Comparison of ENCODE assay signal across 12 mouse cellular contexts in the genomic region with DNA sequence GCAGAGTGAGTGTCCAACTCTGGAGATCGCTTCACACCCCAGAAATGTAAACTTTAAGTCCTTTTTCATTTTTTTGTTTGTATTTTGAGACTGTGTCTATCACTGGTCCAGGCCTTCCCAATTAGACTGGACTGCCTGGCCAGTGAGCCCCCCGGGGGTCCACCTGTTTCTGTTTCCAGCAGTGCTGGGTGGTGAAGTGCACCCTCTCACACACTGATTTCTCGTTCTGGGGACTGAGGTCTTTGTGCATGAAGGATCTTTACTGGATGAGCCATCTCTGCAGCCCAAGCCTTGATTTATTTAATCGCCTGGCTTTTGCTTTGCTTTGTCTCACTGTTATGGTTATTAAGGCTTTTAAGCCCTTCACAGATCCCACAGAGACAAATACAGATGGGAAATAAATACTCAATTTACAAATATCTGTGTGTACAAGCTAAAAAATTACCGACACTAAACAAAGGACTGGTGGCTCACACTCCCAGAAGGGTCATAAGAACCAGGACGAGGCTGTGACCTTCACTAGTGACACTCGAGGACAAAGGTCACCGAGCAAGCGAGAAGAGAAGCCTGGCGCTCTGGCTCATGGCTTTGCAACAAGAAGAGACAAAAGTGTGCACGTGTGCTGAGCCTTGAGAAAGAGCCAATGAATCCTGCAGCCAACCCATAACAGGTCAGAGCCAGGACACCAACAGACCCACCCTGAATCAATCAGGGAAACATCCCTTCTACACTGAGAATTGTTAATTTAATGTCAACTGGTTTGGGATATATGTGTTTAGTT.
DNase-seq lines count a peak whose midpoint lies in the region; ATAC-seq and TF ChIP-seq lines count a peak whose summit lies in the region.
"Had no signal": no experiment of that assay in that cellular context is flagged by ENCODE, and none has a peak within 500 bp of the region (broad histone marks: within the 10 kb centered on the region; RNA-seq: fewer than 3 reads in every experiment).

No protein-coding gene starts in this region.

- no peaks in the 10 kb centered on the region for H3K36me3 ChIP-seq in liver, adult 2 months (ENCODE audit: control insufficient read depth, insufficient read depth, low read length)
- H3K36me3 ChIP-seq in hindbrain, embryonic 13.5 days, result no peaks in the 10 kb centered on the region; the same call in 1 of the 2 replicates
- no peaks in the 10 kb centered on the region for H3K36me3 ChIP-seq in neural tube, embryonic 13.5 days
- H3K36me3 ChIP-seq: forebrain, embryonic 12.5 days had no signal

- H3K4me2 ChIP-seq in hindbrain, embryonic 13.5 days, result no peak overlapping the region
- H3K4me2 ChIP-seq in neural tube, embryonic 13.5 days, result no peak overlapping the region
- H3K4me2 ChIP-seq: forebrain, embryonic 12.5 days had no signal

- no peaks in the 10 kb centered on the region for H3K27me3 ChIP-seq in liver, adult 2 months (ENCODE audit: control insufficient read depth, insufficient read depth, low read length)
- 0 out of 2 replicates have a peak, but pooled peaks cover 4% of the 10 kb centered on the region for H3K27me3 ChIP-seq in hindbrain, embryonic 13.5 days
- no peaks in the 10 kb centered on the region; the same call in 1 of the 2 replicates for H3K27me3 ChIP-seq in neural tube, embryonic 13.5 days
- H3K27me3 ChIP-seq: forebrain, embryonic 12.5 days had no signal

- H3K27ac ChIP-seq in liver, adult 2 months (replicated peaks; ENCODE audit: insufficient read depth, low read depth, low read length), result no peak overlapping the region
- peak overlapping the region; percentile 60 for H3K27ac ChIP-seq in hindbrain, embryonic 13.5 days
- H3K27ac ChIP-seq in neural tube, embryonic 13.5 days (replicated peaks), result peak overlapping the region; percentile 75
- H3K27ac ChIP-seq: forebrain, embryonic 12.5 days had no signal

- H3K79me2 ChIP-seq in liver, adult 2 months (ENCODE audit: control insufficient read depth, insufficient read depth, low read length), result no peaks in the 10 kb centered on the region

- no peak for TF ChIP-seq CTCF in liver, adult 2 months (IDR thresholded peaks at IDR 0.05; ENCODE audit: low read depth, low read length)

- H3K9ac ChIP-seq in liver, adult 2 months (ENCODE audit: low read depth, low read length), result no peak overlapping the region
- H3K9ac ChIP-seq in hindbrain, embryonic 13.5 days, result no peak overlapping the region
- peak overlapping the region; percentile 51; the same call in 1 of the 2 replicates for H3K9ac ChIP-seq in neural tube, embryonic 13.5 days
- H3K9ac ChIP-seq: forebrain, embryonic 12.5 days had no signal

- H3K4me3 ChIP-seq in liver, adult 2 months (ENCODE audit: insufficient read depth, low read depth, low read length), result no peak overlapping the region
- H3K4me3 ChIP-seq in hindbrain, embryonic 13.5 days, result no peak overlapping the region
- no peak overlapping the region for H3K4me3 ChIP-seq in neural tube, embryonic 13.5 days
- H3K4me3 ChIP-seq: forebrain, embryonic 12.5 days had no signal

- peak; percentile 22 to 54 for DNase-seq in adrenal gland, postnatal 36 days
- DNase-seq in adrenal gland, postnatal 4 days (ENCODE audit: low spot score in 2 of 2), result no peak
- DNase-seq in liver, adult 2 months (ENCODE audit: extremely low read depth, low read depth, low spot score), result peak; percentile 61
- DNase-seq in liver, result no peak
- DNase-seq in layer of hippocampus, postnatal 36 days, result no peak
- no peak for DNase-seq in spleen, adult 12 weeks (ENCODE audit: low spot score)
- DNase-seq: gastrocnemius, postnatal 36 days; kidney, postnatal 14 days; lung, postnatal 10 days had no signal

- ATAC-seq in hindbrain, embryonic 13.5 days (ENCODE audit: low FRiP score), result no peak
- ATAC-seq in neural tube, embryonic 13.5 days (ENCODE audit: low read depth), result peak; percentile 62

- peaks cover 2% of the 10 kb centered on the region; the same call in 1 of the 2 replicates for H3K4me1 ChIP-seq in liver, adult 2 months (ENCODE audit: control insufficient read depth, insufficient read depth, low read length)
- H3K4me1 ChIP-seq in hindbrain, embryonic 13.5 days (replicated peaks), result peaks cover 14% of the 10 kb centered on the region
- peaks cover 17% of the 10 kb centered on the region for H3K4me1 ChIP-seq in neural tube, embryonic 13.5 days (replicated peaks)

- TF ChIP-seq POLR2A in liver, adult 2 months (IDR thresholded peaks at IDR 0.05; ENCODE audit: extremely low read depth, insufficient read depth, low read length), result no peak

- 53% methylated on average over 11 of the region's 11 CpGs for WGBS in liver, adult 2 months
- WGBS in hindbrain, embryonic 13.5 days, result 37% methylated on average over 11 of the region's 11 CpGs
- 27% methylated on average over 11 of the region's 11 CpGs for WGBS in neural tube, embryonic 13.5 days

- H3K9me3 ChIP-seq in hindbrain, embryonic 13.5 days, result peaks cover 7% of the 10 kb centered on the region; the same call in 1 of the 2 replicates
- H3K9me3 ChIP-seq in neural tube, embryonic 13.5 days, result 0 out of 2 replicates have a peak, but pooled peaks cover 6% of the 10 kb centered on the region

Comparison
In these comparisons a context has a peak if more than half of its experiments do, and no peak if none do; other contexts are left out.
1. DNase-seq: peak in adrenal gland, postnatal 36 days (2 of 2) and liver, adult 2 months (single experiment); none in adrenal gland, postnatal 4 days (0 of 2), liver (single experiment), layer of hippocampus, postnatal 36 days (0 of 2) and spleen, adult 12 weeks (single experiment).